Mouse (Mus musculus) limb, embryonic 13.5 days (tissue): Measurements from ENCODE around the gene Htra2. TPM values are rescaled to one million over a fixed set of nuclear protein-coding genes. Genes with fewer than 3 reads are reported as not detected.

ENCODE experiments used
- ATAC-seq: fragments of 200-750 bp; cut with Nextera tagmentation; 2 replicates; pipeline ENCODE4 v1.8.0; 2017; ENCODE audit warnings: low read depth, moderate number of reproducible peaks, moderate TSS enrichment; ENCODE audit not compliant: low FRiP score
- H3K27ac ChIP-seq: fragments of 300-500 bp; sonication (generic); 2 replicates; pipeline ENCODE4 v1.5.1; 2015; ENCODE audit warnings: inconsistent platforms, mild to moderate bottlenecking, moderate library complexity
- H3K27me3 ChIP-seq: fragments of 300-500 bp; sonication (generic); 2 replicates; pipeline ENCODE4 v1.6.1; 2015; ENCODE audit warnings: mild to moderate bottlenecking, inconsistent platforms
- H3K36me3 ChIP-seq: fragments of 300-500 bp; sonication (generic); 2 replicates; pipeline ENCODE4 v1.6.1; 2015; ENCODE audit warnings: inconsistent platforms, mild to moderate bottlenecking, moderate library complexity
- H3K4me1 ChIP-seq: fragments of 300-500 bp; sonication (generic); 2 replicates; pipeline ENCODE4 v1.6.1; 2015; ENCODE audit warnings: inconsistent platforms
- H3K4me2 ChIP-seq: fragments of 300-500 bp; sonication (generic); replicated peaks from 2 replicates; pipeline ENCODE4 v1.6.1; 2015; ENCODE audit warnings: inconsistent platforms, mild to moderate bottlenecking, moderate library complexity
- H3K4me3 ChIP-seq: fragments of 300-500 bp; sonication (generic); 2 replicates; pipeline ENCODE4 v1.5.1; 2015; ENCODE audit warnings: moderate library complexity, mild to moderate bottlenecking, inconsistent platforms
- H3K9ac ChIP-seq: fragments of 300-500 bp; sonication (generic); 2 replicates; pipeline ENCODE4 v1.6.1; 2015; ENCODE audit warnings: mild to moderate bottlenecking, inconsistent platforms
- H3K9me3 ChIP-seq: fragments of 300-500 bp; sonication (generic); 2 replicates; pipeline ENCODE4 v1.6.1; 2016; ENCODE audit warnings: inconsistent platforms
- WGBS: fragments of 180-500 bp; shearing (Covaris S2); methylation state at CpG from one replicate; pipeline ENCODE4 v1.1.7; 2015; 5-methylcytosine and 5-hydroxymethylcytosine counted together
- polyA plus RNA-seq: library from polyadenylated mRNA; unstranded; fragments of >200 nt; fragmentation: Nextera tagmentation; extraction: Ambion mirVana; gene quantifications from 2 replicates; pipeline ENCODE4 v1.2.1, GENCODE M21; 2015

Gene Htra2
- polyA plus RNA-seq, 1 experiment from 2014 or later, result 78.4 TPM

GRCm38 (mm10) chr6:83068706-83069487 is 13.8 kb upstream of the Htra2 start:
- Histone ChIP-seq H3K4me1 (peaks cover 24% of the 10 kb centered on the region), H3K4me2 (peak overlapping the region; percentile 48), H3K27ac (no peak overlapping the region), H3K4me3 (peak overlapping the region; percentile 31), H3K36me3 (no peaks in the 10 kb centered on the region), H3K9ac (no peak overlapping the region), H3K9me3 (no peaks in the 10 kb centered on the region), H3K27me3 (peaks cover 99% of the 10 kb centered on the region)
- WGBS, result 1% methylated on average over 79 of the region's 81 CpGs
- no peak for ATAC-seq

- 0 out of 2 replicates have a peak overlapping the region, but pooled peaks have one; percentile 24 for H3K4me3 ChIP-seq
- peaks cover 24% of the 10 kb centered on the region for H3K4me1 ChIP-seq
- peak overlapping the region; percentile 48; the same call in 1 of the 2 replicates for H3K4me2 ChIP-seq
- no peak overlapping the region for H3K9ac ChIP-seq
- no peaks in the 10 kb centered on the region for H3K36me3 ChIP-seq
- 8% methylated on average over 8 of the region's 8 CpGs for WGBS
- ATAC-seq, result no peak
- H3K9me3 ChIP-seq, result no peaks in the 10 kb centered on the region
- no peak overlapping the region for H3K27ac ChIP-seq
- H3K27me3 ChIP-seq, result peaks cover 100% of the 10 kb centered on the region
Observed at GRCm38 (mm10) chr6:83068221-83068620, 13.1 kb upstream of the Htra2 start.

- Histone ChIP-seq H3K9me3 (no peaks in the 10 kb centered on the region), H3K9ac (no peak overlapping the region), H3K4me2 (no peak overlapping the region), H3K27me3 (peaks cover 100% of the 10 kb centered on the region), H3K27ac (no peak overlapping the region), H3K36me3 (no peaks in the 10 kb centered on the region), H3K4me3 (no peak overlapping the region), H3K4me1 (peaks cover 23% of the 10 kb centered on the region)
- 28% methylated on average over 6 of the region's 6 CpGs for WGBS
- no peak for ATAC-seq
Observed at GRCm38 (mm10) chr6:83066441-83066840, 11.4 kb upstream of the Htra2 start.

GRCm38 (mm10) chr6:83065995-83066394 is 10.9 kb upstream of the Htra2 start:
- Histone ChIP-seq H3K4me3 (no peak overlapping the region), H3K27me3 (peaks cover 100% of the 10 kb centered on the region), H3K27ac (no peak overlapping the region), H3K4me2 (no peak overlapping the region), H3K36me3 (no peaks in the 10 kb centered on the region), H3K9me3 (no peaks in the 10 kb centered on the region), H3K4me1 (peaks cover 19% of the 10 kb centered on the region), H3K9ac (no peak overlapping the region)
- WGBS, result 39% methylated on average over 8 of the region's 8 CpGs
- ATAC-seq, result no peak

- WGBS, result 81% methylated on average over 2 of the region's 2 CpGs
- Histone ChIP-seq H3K9me3 (no peaks in the 10 kb centered on the region), H3K36me3 (peaks cover 27% of the 10 kb centered on the region)
Observed at GRCm38 (mm10) chr6:83058725-83059124, 3.7 kb upstream of the Htra2 start.

GRCm38 (mm10) chr6:83057790-83058189 is 2.7 kb upstream of the Htra2 start, which contains the start of gene Dqx1:
Gene Dqx1 (plus strand): TSS chr6:83057844.
- 55% methylated on average over 3 of the region's 3 CpGs for WGBS

More at GRCm38 (mm10) chr6:83058725-83059124, 3.7 kb upstream of the Htra2 start:
- Histone ChIP-seq H3K27me3 (peaks cover 53% of the 10 kb centered on the region), H3K4me3 (no peak overlapping the region), H3K4me2 (no peak overlapping the region), H3K27ac (no peak overlapping the region), H3K9ac (no peak overlapping the region), H3K4me1 (peaks cover 13% of the 10 kb centered on the region)
- ATAC-seq, result no peak

GRCm38 (mm10) chr6:83054074-83054851 is 810 bp downstream of the Htra2 start, which contains the start of gene Aup1:
Gene Aup1 (plus strand): TSS chr6:83054521.
- Histone ChIP-seq H3K36me3 (peaks cover 55% of the 10 kb centered on the region), H3K9me3 (no peaks in the 10 kb centered on the region), H3K27ac (peak within 1 kb of the TSS; percentile 93), H3K4me3 (peak within 1 kb of the TSS; percentile 96), H3K9ac (peak within 1 kb of the TSS; percentile 95), H3K4me2 (peak within 1 kb of the TSS; percentile 77), H3K4me1 (peaks cover 30% of the 10 kb centered on the region), H3K27me3 (peaks cover 9% of the 10 kb centered on the region)
- ATAC-seq, result peak; percentile 96
- WGBS, result under 1% methylated on average over 64 of the region's 64 CpGs

More at GRCm38 (mm10) chr6:83057790-83058189, 2.7 kb upstream of the Htra2 start, which contains the start of gene Dqx1:
- no peak within 1 kb of the TSS for H3K4me2 ChIP-seq
- peaks cover 27% of the 10 kb centered on the region for H3K36me3 ChIP-seq
- no peak within 1 kb of the TSS for H3K9ac ChIP-seq
- H3K9me3 ChIP-seq, result no peaks in the 10 kb centered on the region
- peaks cover 44% of the 10 kb centered on the region for H3K27me3 ChIP-seq
- H3K27ac ChIP-seq, result no peak within 1 kb of the TSS
- H3K4me1 ChIP-seq, result peaks cover 20% of the 10 kb centered on the region
- ATAC-seq, result no peak
- H3K4me3 ChIP-seq, result no peak within 1 kb of the TSS; the same call in 1 of the 2 replicates

- ATAC-seq, result no peak
- H3K36me3 ChIP-seq, result peaks cover 59% of the 10 kb centered on the region
- 1% methylated on average over 26 of the region's 26 CpGs for WGBS
Observed at GRCm38 (mm10) chr6:83053136-83053960, 1.7 kb downstream of the Htra2 start.

GRCm38 (mm10) chr6:83049367-83049766 is 5.7 kb downstream of the Htra2 start:
- no peak overlapping the region for H3K4me2 ChIP-seq
- ATAC-seq, result no peak
- H3K4me1 ChIP-seq, result peaks cover 17% of the 10 kb centered on the region
- 70% methylated on average over 10 of the region's 10 CpGs for WGBS
- H3K27ac ChIP-seq, result no peak overlapping the region
- no peak overlapping the region for H3K4me3 ChIP-seq
- peaks cover 42% of the 10 kb centered on the region for H3K36me3 ChIP-seq
- no peaks in the 10 kb centered on the region for H3K27me3 ChIP-seq
- H3K9ac ChIP-seq, result no peak overlapping the region
- H3K9me3 ChIP-seq, result no peaks in the 10 kb centered on the region

More at GRCm38 (mm10) chr6:83053136-83053960, 1.7 kb downstream of the Htra2 start:
- Histone ChIP-seq H3K4me1 (peaks cover 30% of the 10 kb centered on the region), H3K27ac (peak overlapping the region; percentile 93), H3K9me3 (no peaks in the 10 kb centered on the region), H3K9ac (peak overlapping the region; percentile 95), H3K27me3 (0 out of 2 replicates have a peak, but pooled peaks cover under 1% of the 10 kb centered on the region), H3K4me2 (peak overlapping the region; percentile 77), H3K4me3 (peak overlapping the region; percentile 96)

- H3K4me3 ChIP-seq, result no peak overlapping the region
- 81% methylated on average over 9 of the region's 9 CpGs for WGBS
- H3K27ac ChIP-seq, result no peak overlapping the region
- no peaks in the 10 kb centered on the region for H3K9me3 ChIP-seq
- H3K9ac ChIP-seq, result no peak overlapping the region
- H3K36me3 ChIP-seq, result peaks cover 27% of the 10 kb centered on the region
- no peak overlapping the region for H3K4me2 ChIP-seq
- H3K27me3 ChIP-seq, result no peaks in the 10 kb centered on the region
- ATAC-seq, result no peak
- H3K4me1 ChIP-seq, result no peaks in the 10 kb centered on the region
Observed at GRCm38 (mm10) chr6:83044742-83045141, 10.3 kb downstream of the Htra2 start.

GRCm38 (mm10) chr6:83043993-83044392 is 11.1 kb downstream of the Htra2 start:
- H3K36me3 ChIP-seq, result peaks cover 21% of the 10 kb centered on the region
- no peaks in the 10 kb centered on the region for H3K4me1 ChIP-seq
- WGBS, result 86% methylated on average over 5 of the region's 5 CpGs

More at GRCm38 (mm10) chr6:83043993-83044392, 11.1 kb downstream of the Htra2 start:
- H3K4me2 ChIP-seq, result no peak overlapping the region
- H3K9me3 ChIP-seq, result no peaks in the 10 kb centered on the region
- no peaks in the 10 kb centered on the region for H3K27me3 ChIP-seq
- H3K4me3 ChIP-seq, result no peak overlapping the region
- 0 out of 2 replicates have a peak overlapping the region, but pooled peaks have one; percentile 25 for H3K9ac ChIP-seq
- ATAC-seq, result no peak
- no peak overlapping the region for H3K27ac ChIP-seq
